Mouse (Mus musculus): ENCODE measurements around the gene Rpl13a. TPM values are rescaled to one million over a fixed set of nuclear protein-coding genes. Genes with fewer than 3 reads are reported as not detected.

Rpl13a gene
- polyA plus RNA-seq, 1 experiment, result 3,729 TPM

DNA sequence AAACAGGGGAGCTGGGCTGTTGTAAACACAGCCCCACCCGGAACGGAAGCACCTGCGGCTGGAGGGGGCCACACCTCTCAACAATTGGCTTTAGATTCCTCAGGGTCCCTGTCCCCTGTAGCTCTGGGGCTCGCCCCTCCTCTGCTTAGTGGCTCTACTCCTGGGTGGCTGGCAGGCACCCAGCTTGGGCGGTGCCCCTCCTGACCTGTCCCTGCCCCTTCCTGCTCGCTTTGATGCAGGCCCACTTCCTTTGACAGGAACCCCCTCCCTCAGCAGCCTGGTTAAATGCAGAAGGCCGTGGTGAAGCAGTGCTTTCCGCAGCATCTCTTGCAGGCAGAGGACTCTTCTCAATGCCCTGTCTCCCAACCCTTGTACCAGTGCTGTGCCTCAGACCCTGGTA lies 7.2 kb downstream of the Rpl13a start:
- no peaks in the 10 kb centered on the region for H3K27me3 ChIP-seq (ENCODE audit: control insufficient read depth, insufficient read depth, low read length, poor library complexity, severe bottlenecking)
- H3K4me1 ChIP-seq (ENCODE audit: control insufficient read depth, insufficient read depth, low read length), result peaks cover 2% of the 10 kb centered on the region
- H3K9me3 ChIP-seq (replicated peaks; ENCODE audit: control insufficient read depth, insufficient read depth, low read length, poor library complexity, severe bottlenecking), result no peaks in the 10 kb centered on the region
- H3K4me3 ChIP-seq (ENCODE audit: low read depth, low read length), result 0 out of 2 replicates have a peak overlapping the region, but pooled peaks have one; percentile 4
- peak overlapping the region; percentile 52 for H3K27ac ChIP-seq (ENCODE audit: insufficient read depth, low read length)
- TF ChIP-seq POLR2A (IDR thresholded peaks at IDR 0.05; ENCODE audit: insufficient read depth, low read length), result no peak
- no peak for TF ChIP-seq CTCF (IDR thresholded peaks at IDR 0.05; ENCODE audit: low read depth, low read length)
- TF ChIP-seq EP300 (IDR thresholded peaks at IDR 0.05; ENCODE audit: insufficient read depth, low read depth, low read length), result peak; percentile 57; the same call in 1 of the 2 replicates
- H3K36me3 ChIP-seq (ENCODE audit: control insufficient read depth, insufficient read depth, low read length, poor library complexity, severe bottlenecking), result peaks cover 51% of the 10 kb centered on the region
- H3K9ac ChIP-seq (ENCODE audit: low read depth, poor library complexity, severe bottlenecking), result peak overlapping the region; percentile 90; the same call in 1 of the 2 replicates

- Histone ChIP-seq H3K36me3 (ENCODE audit: control insufficient read depth, insufficient read depth, low read length, poor library complexity, severe bottlenecking) (peaks cover 38% of the 10 kb centered on the region), H3K27me3 (ENCODE audit: control insufficient read depth, insufficient read depth, low read length, poor library complexity, severe bottlenecking) (no peaks in the 10 kb centered on the region), H3K27ac (ENCODE audit: insufficient read depth, low read length) (peak overlapping the region; percentile 53), H3K9me3 (replicated peaks; ENCODE audit: control insufficient read depth, insufficient read depth, low read length, poor library complexity, severe bottlenecking) (no peaks in the 10 kb centered on the region), H3K4me3 (ENCODE audit: low read depth, low read length) (no peak overlapping the region), H3K4me1 (ENCODE audit: control insufficient read depth, insufficient read depth, low read length) (peaks cover 2% of the 10 kb centered on the region), H3K9ac (ENCODE audit: low read depth, poor library complexity, severe bottlenecking) (no peak overlapping the region)
- no peak for TF ChIP-seq EP300 (IDR thresholded peaks at IDR 0.05; ENCODE audit: insufficient read depth, low read depth, low read length)
- TF ChIP-seq POLR2A (IDR thresholded peaks at IDR 0.05; ENCODE audit: insufficient read depth, low read length), result no peak
- TF ChIP-seq CTCF (IDR thresholded peaks at IDR 0.05; ENCODE audit: low read depth, low read length), result no peak
Observed at GRCm38 (mm10) chr7:45119780-45120709, 8.5 kb downstream of the Rpl13a start.

DNA sequence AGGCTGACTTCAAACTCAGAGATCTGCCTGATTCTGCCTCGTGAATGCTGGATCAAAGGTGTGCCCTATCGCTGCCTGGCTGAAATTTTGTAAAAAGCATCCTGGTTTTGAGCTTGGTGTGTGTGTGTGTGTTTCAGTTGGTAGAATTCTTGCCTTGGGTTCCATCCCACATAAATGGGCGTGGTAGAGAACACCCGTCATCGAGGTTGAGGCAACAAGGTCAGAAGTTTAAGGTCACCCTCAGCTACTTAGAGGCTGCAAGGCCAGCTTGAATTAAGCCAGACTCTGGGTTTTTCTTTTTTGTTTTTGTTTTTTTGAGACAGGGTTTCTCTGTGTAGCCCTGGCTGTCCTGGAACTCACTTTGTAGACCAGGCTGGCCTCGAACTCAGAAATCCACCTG lies 10.2 kb downstream of the Rpl13a start:
- Histone ChIP-seq H3K27ac (ENCODE audit: insufficient read depth, low read length) (no peak overlapping the region), H3K4me3 (ENCODE audit: low read depth, low read length) (no peak overlapping the region), H3K27me3 (ENCODE audit: control insufficient read depth, insufficient read depth, low read length, poor library complexity, severe bottlenecking) (no peaks in the 10 kb centered on the region), H3K4me1 (ENCODE audit: control insufficient read depth, insufficient read depth, low read length) (peaks cover 3% of the 10 kb centered on the region), H3K9me3 (replicated peaks; ENCODE audit: control insufficient read depth, insufficient read depth, low read length, poor library complexity, severe bottlenecking) (no peaks in the 10 kb centered on the region), H3K9ac (ENCODE audit: low read depth, poor library complexity, severe bottlenecking) (no peak overlapping the region), H3K36me3 (ENCODE audit: control insufficient read depth, insufficient read depth, low read length, poor library complexity, severe bottlenecking) (peaks cover 36% of the 10 kb centered on the region)
- TF ChIP-seq CTCF (IDR thresholded peaks at IDR 0.05; ENCODE audit: low read depth, low read length) (no peak), POLR2A (IDR thresholded peaks at IDR 0.05; ENCODE audit: insufficient read depth, low read length) (no peak), EP300 (IDR thresholded peaks at IDR 0.05; ENCODE audit: insufficient read depth, low read depth, low read length) (no peak)

GRCm38 (mm10) chr7:45117566-45117965 lies 11.0 kb downstream of the Rpl13a start:
- peaks cover 3% of the 10 kb centered on the region for H3K4me1 ChIP-seq (ENCODE audit: control insufficient read depth, insufficient read depth, low read length)
- no peak overlapping the region for H3K4me3 ChIP-seq (ENCODE audit: low read depth, low read length)
- H3K36me3 ChIP-seq (ENCODE audit: control insufficient read depth, insufficient read depth, low read length, poor library complexity, severe bottlenecking), result peaks cover 28% of the 10 kb centered on the region
- H3K9ac ChIP-seq (ENCODE audit: low read depth, poor library complexity, severe bottlenecking), result no peak overlapping the region
- H3K27ac ChIP-seq (ENCODE audit: insufficient read depth, low read length), result no peak overlapping the region
- H3K27me3 ChIP-seq (ENCODE audit: control insufficient read depth, insufficient read depth, low read length, poor library complexity, severe bottlenecking), result no peaks in the 10 kb centered on the region
- TF ChIP-seq POLR2A (IDR thresholded peaks at IDR 0.05; ENCODE audit: insufficient read depth, low read length) (no peak), CTCF (IDR thresholded peaks at IDR 0.05; ENCODE audit: low read depth, low read length) (no peak), EP300 (IDR thresholded peaks at IDR 0.05; ENCODE audit: insufficient read depth, low read depth, low read length) (no peak)
- H3K9me3 ChIP-seq (replicated peaks; ENCODE audit: control insufficient read depth, insufficient read depth, low read length, poor library complexity, severe bottlenecking), result no peaks in the 10 kb centered on the region

- no peak for TF ChIP-seq POLR2A (IDR thresholded peaks at IDR 0.05; ENCODE audit: insufficient read depth, low read length)
- TF ChIP-seq EP300 (IDR thresholded peaks at IDR 0.05; ENCODE audit: insufficient read depth, low read depth, low read length), result no peak
- TF ChIP-seq CTCF (IDR thresholded peaks at IDR 0.05; ENCODE audit: low read depth, low read length), result no peak
- H3K4me3 ChIP-seq (ENCODE audit: low read depth, low read length), result no peak overlapping the region
- H3K9me3 ChIP-seq (replicated peaks; ENCODE audit: control insufficient read depth, insufficient read depth, low read length, poor library complexity, severe bottlenecking), result no peaks in the 10 kb centered on the region
- 0 out of 2 replicates have a peak overlapping the region, but pooled peaks have one; percentile 29 for H3K27ac ChIP-seq (ENCODE audit: insufficient read depth, low read length)
- H3K4me1 ChIP-seq (ENCODE audit: control insufficient read depth, insufficient read depth, low read length), result peaks cover 1% of the 10 kb centered on the region
- H3K27me3 ChIP-seq (ENCODE audit: control insufficient read depth, insufficient read depth, low read length, poor library complexity, severe bottlenecking), result no peaks in the 10 kb centered on the region
- 0 out of 2 replicates have a peak overlapping the region, but pooled peaks have one; percentile 47 for H3K9ac ChIP-seq (ENCODE audit: low read depth, poor library complexity, severe bottlenecking)
- H3K36me3 ChIP-seq (ENCODE audit: control insufficient read depth, insufficient read depth, low read length, poor library complexity, severe bottlenecking), result no peaks in the 10 kb centered on the region
Observed at GRCm38 (mm10) chr7:45113476-45113875, 15.1 kb downstream of the Rpl13a start.

DNA sequence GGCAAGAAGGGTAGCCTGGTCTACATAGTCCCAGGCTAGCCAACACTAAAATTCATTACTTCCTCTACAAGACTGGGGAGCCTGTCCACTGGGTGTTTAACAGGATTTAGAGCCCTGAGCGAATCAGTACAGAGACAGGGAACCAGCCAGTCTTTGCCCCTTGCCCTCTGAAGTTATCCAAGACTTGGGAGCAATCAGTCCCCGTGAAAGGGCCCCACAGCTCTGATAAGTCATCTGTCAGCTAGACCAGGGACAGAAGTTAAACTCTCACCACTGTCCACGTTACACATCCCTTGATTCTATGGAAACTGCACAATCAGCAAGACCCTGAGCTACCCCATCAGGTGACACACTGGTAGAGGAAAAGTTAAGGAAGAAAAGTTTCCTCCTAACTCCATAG lies 16.0 kb downstream of the Rpl13a start:
- no peak for TF ChIP-seq CTCF (IDR thresholded peaks at IDR 0.05; ENCODE audit: low read depth, low read length)
- TF ChIP-seq POLR2A (IDR thresholded peaks at IDR 0.05; ENCODE audit: insufficient read depth, low read length), result no peak
- no peak for TF ChIP-seq EP300 (IDR thresholded peaks at IDR 0.05; ENCODE audit: insufficient read depth, low read depth, low read length)
- H3K36me3 ChIP-seq (ENCODE audit: control insufficient read depth, insufficient read depth, low read length, poor library complexity, severe bottlenecking), result no peaks in the 10 kb centered on the region

More for the DNA sequence above, 16.0 kb downstream of the Rpl13a start:
- no peak overlapping the region for H3K9ac ChIP-seq (ENCODE audit: low read depth, poor library complexity, severe bottlenecking)
- H3K9me3 ChIP-seq (replicated peaks; ENCODE audit: control insufficient read depth, insufficient read depth, low read length, poor library complexity, severe bottlenecking), result no peaks in the 10 kb centered on the region
- peaks cover 1% of the 10 kb centered on the region for H3K4me1 ChIP-seq (ENCODE audit: control insufficient read depth, insufficient read depth, low read length)
- no peaks in the 10 kb centered on the region for H3K27me3 ChIP-seq (ENCODE audit: control insufficient read depth, insufficient read depth, low read length, poor library complexity, severe bottlenecking)
- H3K27ac ChIP-seq (ENCODE audit: insufficient read depth, low read length), result peak overlapping the region; percentile 51
- no peak overlapping the region for H3K4me3 ChIP-seq (ENCODE audit: low read depth, low read length)
